Mouse (Mus musculus) liver, adult 2 months (tissue): ENCODE measurements at regions not wholly inside any gene's neighbourhood (a gene's known extent, or its start where the extent isn't known, plus 50 kb on each side); places are given as distances from the start of the nearest gene placed in this dataset.

Source experiments
- CTCF ChIP-seq: fragments of 200-500 bp; IDR thresholded peaks from 2 replicates; pipeline ENCODE4 v1.5.1; 2011; ENCODE audit warnings: low read depth, low read length, control low read depth
- POLR2A ChIP-seq: fragments of 200-500 bp; IDR thresholded peaks from 2 replicates; pipeline ENCODE4 v1.6.1; 2011; ENCODE audit warnings: low read length, control low read depth; ENCODE audit not compliant: insufficient read depth; ENCODE audit errors: extremely low read depth

GRCm38 (mm10) chr7:70840142-70840541 is 473.6 kb upstream of the Nr2f2 start:
- no peak for TF ChIP-seq CTCF
- no peak for TF ChIP-seq POLR2A
